Mouse (Mus musculus) brain, adult 2 months (tissue): ENCODE measurements around the gene Anp32e.

Experiments used
- DNase-seq: peaks from one replicate; pipeline ENCODE4 v3.0.0; 2011; ENCODE audit warnings: low read depth, low spot score

The Anp32e gene

DNA sequence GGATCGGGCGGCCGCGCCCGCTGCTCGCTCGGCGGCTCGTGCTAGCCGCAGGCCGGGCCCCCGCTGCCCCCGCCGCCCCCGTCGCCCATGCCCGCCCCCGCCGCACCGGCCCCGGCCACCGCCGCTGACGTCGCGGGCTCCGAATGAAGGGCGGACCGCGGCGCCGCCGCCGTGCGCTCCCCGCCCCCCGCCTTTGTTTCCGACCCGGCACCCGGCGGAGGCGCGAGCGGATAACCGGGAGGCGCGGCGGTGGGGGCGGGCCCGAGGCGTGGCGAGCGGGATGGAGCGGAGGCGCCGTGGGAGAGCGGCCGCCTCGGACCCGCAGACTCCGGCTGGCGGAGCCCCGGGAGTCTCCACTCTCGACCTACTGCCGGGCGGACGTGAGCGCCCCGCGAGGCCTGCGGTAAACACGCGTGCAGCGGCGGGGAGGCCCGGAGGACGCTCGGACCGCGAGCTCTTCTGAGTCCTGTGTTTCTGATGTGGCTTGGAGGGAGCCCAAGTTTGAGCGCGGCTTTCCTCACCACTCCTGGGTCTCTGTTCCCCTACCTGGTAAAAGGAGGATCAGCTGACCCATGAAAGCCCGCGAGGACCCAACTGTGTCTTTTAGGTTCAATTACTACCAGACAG is 66.9 kb downstream of the Anp32e start, which contains the start of gene Plekho1:
Gene Plekho1 (minus strand): TSS at position 200 of the 627 bp plus-strand sequence.
- DNase-seq, result peak; percentile 68

- no peak for DNase-seq
Observed at GRCm38 (mm10) chr3:95996451-95997073, 67.5 kb downstream of the Anp32e start.
